Mouse (Mus musculus) limb, embryonic 10.5 days (tissue): ENCODE measurements at regions not wholly inside any gene's neighbourhood (a gene's known extent, or its start where the extent isn't known, plus 50 kb on each side); places are given as distances from the start of the nearest gene placed in this dataset.

ENCODE experiments used
- DNase-seq: peaks from one replicate; pipeline ENCODE4 v3.0.0-alpha.2; 2017; ENCODE audit warnings: low spot score
- H3K27ac ChIP-seq: fragments of 300-500 bp; sonication (generic); 2 replicates; pipeline ENCODE4 v1.5.1; 2016; ENCODE audit warnings: mild to moderate bottlenecking
- H3K27me3 ChIP-seq: fragments of 300-500 bp; sonication (generic); 2 replicates; pipeline ENCODE4 v1.6.1; 2016; ENCODE audit warnings: low read depth, mild to moderate bottlenecking; ENCODE audit not compliant: poor library complexity, severe bottlenecking
- H3K36me3 ChIP-seq: fragments of 300-500 bp; sonication (generic); 2 replicates; pipeline ENCODE4 v1.6.1; 2016; ENCODE audit warnings: mild to moderate bottlenecking, moderate library complexity
- H3K4me1 ChIP-seq: fragments of 300-500 bp; sonication (generic); 2 replicates; pipeline ENCODE4 v1.6.1; 2016
- H3K4me3 ChIP-seq: fragments of 300-500 bp; sonication (generic); 2 replicates; pipeline ENCODE4 v1.5.1; 2016; ENCODE audit warnings: mild to moderate bottlenecking, moderate library complexity
- H3K9me3 ChIP-seq: fragments of 300-500 bp; sonication (generic); replicated peaks from 2 replicates; pipeline ENCODE4 v1.6.1; 2016; ENCODE audit warnings: mild to moderate bottlenecking
- WGBS: fragments of 180-500 bp; shearing (Covaris S2); methylation state at CpG from one replicate; pipeline ENCODE4 v1.1.7; 2016; 5-methylcytosine and 5-hydroxymethylcytosine counted together

- WGBS: 94% methylated on average over 7 of the region's 7 CpGs
- DNase-seq: no peak
- Histone ChIP-seq H3K27ac (no peak overlapping the region), H3K9me3 (no peaks in the 10 kb centered on the region), H3K36me3 (no peaks in the 10 kb centered on the region), H3K4me3 (no peak overlapping the region), H3K27me3 (no peaks in the 10 kb centered on the region), H3K4me1 (no peaks in the 10 kb centered on the region)
Observed at GRCm38 (mm10) chr2:159986719-159987118, 347.2 kb downstream of the Gm826 start.

DNA sequence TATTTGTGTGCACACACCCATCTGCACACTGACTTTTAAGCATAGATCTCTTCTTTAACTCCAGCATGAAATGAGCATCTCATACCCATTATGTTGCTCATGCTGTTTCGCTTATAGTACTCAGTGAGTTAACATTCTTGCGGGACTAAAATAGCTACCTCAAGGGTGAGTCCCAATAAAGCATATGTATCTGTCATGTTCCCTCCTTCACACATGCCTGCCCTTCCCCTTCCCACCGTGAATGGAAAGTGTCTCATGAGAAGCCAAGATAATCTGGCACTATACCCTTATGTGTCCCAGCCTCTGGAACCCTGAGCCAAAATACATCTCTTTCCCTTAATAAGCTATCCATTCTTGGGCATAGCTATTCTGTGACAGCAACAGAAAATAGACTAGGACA is 352.3 kb downstream of the Gm826 start:
- DNase-seq: no peak
- Histone ChIP-seq H3K4me1 (no peaks in the 10 kb centered on the region), H3K9me3 (no peaks in the 10 kb centered on the region), H3K4me3 (no peak overlapping the region), H3K27me3 (no peaks in the 10 kb centered on the region), H3K36me3 (no peaks in the 10 kb centered on the region), H3K27ac (no peak overlapping the region)
- 93% methylated on average over 3 of the region's 3 CpGs for WGBS

DNA sequence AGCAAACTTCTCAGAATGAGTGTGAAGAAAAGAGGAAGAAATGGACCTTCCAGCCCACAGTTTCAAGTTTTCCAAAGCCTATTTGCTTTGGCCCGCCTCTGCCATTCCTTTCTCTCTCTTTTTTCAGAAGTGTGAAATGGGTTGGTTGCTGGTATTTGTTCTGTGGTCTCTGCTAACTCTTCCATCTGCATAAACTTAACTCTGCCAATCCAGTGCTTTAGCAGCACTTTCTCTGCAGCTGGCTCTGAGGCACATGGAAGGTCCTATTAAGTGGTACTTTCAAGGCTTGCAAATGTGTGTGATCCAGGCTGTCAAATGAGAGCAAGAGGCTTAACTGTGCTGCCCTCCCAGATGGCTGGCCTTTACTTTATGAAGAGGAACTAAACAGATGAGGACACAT is 383.6 kb downstream of the Gm826 start:
- H3K4me3 ChIP-seq: no peak overlapping the region
- 71% methylated on average over 1 of the region's 1 CpGs for WGBS
- no peaks in the 10 kb centered on the region for H3K4me1 ChIP-seq
- no peak overlapping the region for H3K27ac ChIP-seq
- no peak for DNase-seq
- no peaks in the 10 kb centered on the region for H3K27me3 ChIP-seq
- H3K36me3 ChIP-seq: no peaks in the 10 kb centered on the region
- H3K9me3 ChIP-seq: no peaks in the 10 kb centered on the region

DNA sequence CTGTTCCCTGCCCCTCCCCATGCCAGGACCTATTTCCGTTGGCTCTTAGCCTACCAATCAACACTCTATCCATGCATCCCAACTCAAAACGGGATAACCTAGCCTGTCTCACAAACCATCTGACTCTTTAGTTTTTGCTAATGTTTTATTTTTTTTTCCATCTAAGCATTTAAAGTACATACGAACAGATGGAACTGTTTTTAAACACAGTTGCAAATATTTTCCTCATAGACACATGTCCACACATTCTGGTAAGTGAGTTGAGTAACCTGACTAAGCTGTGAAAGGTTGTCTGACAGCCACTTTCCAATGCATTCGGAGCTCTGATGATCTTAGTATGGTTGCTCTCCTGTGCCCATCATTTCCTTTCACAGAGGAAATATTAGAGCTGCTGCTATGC is 384.9 kb downstream of the Gm826 start:
- no peaks in the 10 kb centered on the region for H3K36me3 ChIP-seq
- no peaks in the 10 kb centered on the region for H3K4me1 ChIP-seq
- no peak overlapping the region for H3K4me3 ChIP-seq
- 90% methylated on average over 4 of the region's 4 CpGs for WGBS
- no peak for DNase-seq
- H3K27ac ChIP-seq: no peak overlapping the region
- no peaks in the 10 kb centered on the region for H3K9me3 ChIP-seq
- H3K27me3 ChIP-seq: no peaks in the 10 kb centered on the region

DNA sequence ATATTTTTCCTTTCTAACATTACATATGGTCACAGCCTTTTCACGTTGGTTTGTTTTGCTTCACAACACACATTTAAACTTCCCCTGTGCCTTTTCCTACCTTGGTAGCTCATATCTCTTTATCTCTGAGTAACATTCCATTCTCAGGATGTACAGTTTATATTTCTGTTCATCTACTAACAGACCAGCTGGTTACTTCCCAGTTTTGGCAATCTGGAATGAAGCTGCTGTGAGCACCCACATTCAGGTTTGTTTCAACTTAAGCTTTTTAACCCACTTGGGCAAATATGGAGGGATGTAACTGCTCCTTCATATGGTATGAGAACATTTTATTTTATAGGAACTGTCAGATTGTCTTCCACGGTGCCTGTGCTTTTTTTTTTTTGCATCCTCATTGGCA is 403.2 kb downstream of the Gm826 start:
- WGBS: 89% methylated on average over 2 of the region's 2 CpGs
- DNase-seq: no peak
- Histone ChIP-seq H3K9me3 (no peaks in the 10 kb centered on the region), H3K4me1 (peaks cover 3% of the 10 kb centered on the region; the same call in 1 of the 2 replicates), H3K4me3 (no peak overlapping the region), H3K27ac (no peak overlapping the region), H3K36me3 (no peaks in the 10 kb centered on the region), H3K27me3 (no peaks in the 10 kb centered on the region)

DNA sequence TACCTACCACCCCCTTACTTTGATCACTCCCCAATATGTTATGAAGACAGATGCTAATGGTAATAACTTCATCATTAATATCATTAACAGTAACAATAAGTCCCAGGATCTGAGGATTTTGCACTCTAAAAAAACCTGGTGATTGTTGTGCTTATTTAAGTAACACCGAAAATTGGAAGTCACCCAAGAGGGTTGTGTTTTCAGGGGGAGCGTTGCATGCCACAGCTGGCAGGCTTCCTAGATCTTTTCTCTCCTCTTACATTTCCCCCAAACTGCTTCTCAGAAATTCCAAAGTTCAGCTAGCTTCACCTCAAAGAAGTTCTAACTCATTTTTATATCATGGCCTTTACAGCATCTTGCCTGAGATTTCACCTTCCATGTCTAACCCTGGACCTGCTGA is 444.3 kb downstream of the Gm826 start:
- Histone ChIP-seq H3K27ac (no peak overlapping the region), H3K9me3 (no peaks in the 10 kb centered on the region), H3K36me3 (no peaks in the 10 kb centered on the region), H3K4me1 (no peaks in the 10 kb centered on the region), H3K4me3 (no peak overlapping the region), H3K27me3 (no peaks in the 10 kb centered on the region)
- WGBS: 99% methylated on average over 2 of the region's 2 CpGs
- DNase-seq: no peak

GRCm38 (mm10) chr2:159884773-159885459 is 449.0 kb downstream of the Gm826 start:
- Histone ChIP-seq H3K4me3 (no peak overlapping the region), H3K9me3 (no peaks in the 10 kb centered on the region), H3K4me1 (peaks cover 12% of the 10 kb centered on the region; the same call in 1 of the 2 replicates), H3K27me3 (no peaks in the 10 kb centered on the region), H3K27ac (no peak overlapping the region), H3K36me3 (no peaks in the 10 kb centered on the region)
- 90% methylated on average over 6 of the region's 6 CpGs for WGBS
- DNase-seq: no peak

GRCm38 (mm10) chr2:159866981-159867380 is 467.0 kb downstream of the Gm826 start:
- WGBS: 57% methylated on average over 2 of the region's 2 CpGs
- Histone ChIP-seq H3K4me3 (no peak overlapping the region), H3K27ac (no peak overlapping the region)

GRCm38 (mm10) chr2:159866391-159866790 is 467.6 kb downstream of the Gm826 start:
- Histone ChIP-seq H3K36me3 (no peaks in the 10 kb centered on the region), H3K27ac (no peak overlapping the region), H3K27me3 (no peaks in the 10 kb centered on the region), H3K9me3 (no peaks in the 10 kb centered on the region), H3K4me1 (no peaks in the 10 kb centered on the region), H3K4me3 (no peak overlapping the region)
- DNase-seq: no peak
- WGBS: 83% methylated on average over 1 of the region's 1 CpGs

More at GRCm38 (mm10) chr2:159866981-159867380, 467.0 kb downstream of the Gm826 start:
- Histone ChIP-seq H3K27me3 (no peaks in the 10 kb centered on the region), H3K4me1 (no peaks in the 10 kb centered on the region), H3K9me3 (no peaks in the 10 kb centered on the region), H3K36me3 (no peaks in the 10 kb centered on the region)
- no peak for DNase-seq

- DNase-seq: no peak
- Histone ChIP-seq H3K27me3 (no peaks in the 10 kb centered on the region), H3K36me3 (no peaks in the 10 kb centered on the region), H3K4me3 (no peak overlapping the region), H3K27ac (no peak overlapping the region), H3K9me3 (no peaks in the 10 kb centered on the region), H3K4me1 (no peaks in the 10 kb centered on the region)
- WGBS: 55% methylated on average over 1 of the region's 1 CpGs
Observed at GRCm38 (mm10) chr2:159863185-159863584, 470.8 kb downstream of the Gm826 start.

- Histone ChIP-seq H3K27ac (no peak overlapping the region), H3K9me3 (no peaks in the 10 kb centered on the region), H3K4me3 (no peak overlapping the region), H3K27me3 (no peaks in the 10 kb centered on the region), H3K4me1 (0 out of 2 replicates have a peak, but pooled peaks cover 5% of the 10 kb centered on the region), H3K36me3 (no peaks in the 10 kb centered on the region)
- DNase-seq: no peak
- WGBS: 77% methylated on average over 5 of the region's 5 CpGs
Observed at GRCm38 (mm10) chr2:159853891-159854665, 479.9 kb downstream of the Gm826 start.

DNA sequence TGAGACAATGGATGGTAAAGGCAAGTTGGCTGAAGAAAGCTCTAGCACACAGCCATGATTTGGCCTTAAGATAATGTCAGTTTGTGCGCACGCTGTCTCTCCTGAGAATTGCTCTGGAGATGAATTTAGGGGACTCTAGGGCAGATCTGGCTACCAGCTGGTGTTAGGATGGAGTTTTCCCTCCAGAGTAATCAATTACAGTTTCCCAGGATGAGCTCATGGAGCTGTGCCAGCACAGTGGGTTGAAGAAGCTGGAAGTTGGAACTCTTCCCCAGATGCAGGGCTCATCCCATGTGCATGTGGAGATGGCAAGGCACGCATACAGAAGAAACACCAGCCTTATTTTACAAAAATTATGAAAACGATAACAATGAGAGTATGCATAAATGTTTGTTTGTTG is 481.0 kb downstream of the Gm826 start:
- DNase-seq: no peak
- H3K4me1 ChIP-seq: 0 out of 2 replicates have a peak, but pooled peaks cover 5% of the 10 kb centered on the region
- 94% methylated on average over 4 of the region's 4 CpGs for WGBS
- no peak overlapping the region for H3K4me3 ChIP-seq
- H3K36me3 ChIP-seq: no peaks in the 10 kb centered on the region
- H3K27me3 ChIP-seq: no peaks in the 10 kb centered on the region
- no peak overlapping the region for H3K27ac ChIP-seq
- no peaks in the 10 kb centered on the region for H3K9me3 ChIP-seq

DNA sequence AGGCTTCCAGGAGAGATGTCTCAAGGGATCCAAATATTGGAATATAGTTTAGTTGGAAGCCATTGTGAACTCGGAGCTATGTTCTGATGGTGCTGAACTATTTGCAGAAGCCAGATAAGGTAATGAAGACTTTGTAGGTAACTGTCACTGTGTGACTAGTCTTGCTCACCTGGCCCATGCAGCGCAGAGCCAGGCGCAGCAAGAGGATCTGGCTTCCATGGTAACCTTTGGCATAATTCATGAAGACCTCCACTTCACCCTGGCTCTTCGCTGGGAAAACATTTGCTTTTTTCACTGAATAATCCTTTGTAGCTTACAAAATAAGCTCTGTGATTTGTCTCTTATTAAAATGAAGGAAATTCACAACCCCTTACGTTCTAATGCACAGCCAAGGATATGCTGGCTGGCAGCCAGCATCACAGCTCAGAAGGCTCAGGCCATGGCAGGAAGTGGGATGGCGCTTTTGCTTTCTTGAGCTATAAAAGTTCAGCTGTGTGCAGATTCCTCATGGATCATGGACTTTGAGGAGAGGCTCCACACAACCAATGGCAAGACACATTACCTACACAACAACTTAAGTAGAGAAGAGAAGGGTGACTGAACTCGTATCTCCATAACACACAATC is 501.4 kb downstream of the Gm826 start:
- Histone ChIP-seq H3K36me3 (no peaks in the 10 kb centered on the region), H3K4me3 (no peak overlapping the region), H3K9me3 (no peaks in the 10 kb centered on the region), H3K27ac (no peak overlapping the region), H3K4me1 (no peaks in the 10 kb centered on the region), H3K27me3 (no peaks in the 10 kb centered on the region)
- DNase-seq: no peak
- 90% methylated on average over 7 of the region's 7 CpGs for WGBS
